Mouse (Mus musculus) cortical plate, adult 2 months (tissue): ENCODE data around the gene Rabac1.

Source experiments
- CTCF ChIP-seq: fragments of 200-500 bp; IDR thresholded peaks from 2 replicates; pipeline ENCODE4 v1.5.1; 2011; ENCODE audit warnings: mild to moderate bottlenecking, control low read depth, low read length; ENCODE audit not compliant: insufficient read depth; ENCODE audit errors: extremely low read depth
- POLR2A ChIP-seq: fragments of 200-500 bp; IDR thresholded peaks from 2 replicates; pipeline ENCODE4 v1.6.1; 2011; ENCODE audit warnings: mild to moderate bottlenecking, low read length, control low read depth; ENCODE audit not compliant: insufficient read depth; ENCODE audit errors: extremely low read depth

GRCm38 (mm10) chr7:25011592-25011991 lies 39.0 kb upstream of the Rabac1 start:
- no peak for TF ChIP-seq CTCF
- no peak for TF ChIP-seq POLR2A
